Mouse (Mus musculus) limb, embryonic 11.5 days (tissue): Measurements from ENCODE around the gene Tob1. TPM values are rescaled to one million over a fixed set of nuclear protein-coding genes. Genes with fewer than 3 reads are reported as not detected.

Source experiments
- ATAC-seq: fragments of 200-750 bp; cut with Nextera tagmentation; 2 replicates; pipeline ENCODE4 v1.8.0; 2017; ENCODE audit warnings: low read depth; ENCODE audit not compliant: insufficient number of reproducible peaks, low FRiP score, low TSS enrichment
- DNase-seq: peaks from one replicate; pipeline ENCODE4 v3.0.0-alpha.2; 2015; ENCODE audit warnings: low spot score
- H3K27ac ChIP-seq: fragments of 300-500 bp; sonication (generic); replicated peaks from 2 replicates; pipeline ENCODE4 v1.5.1; 2014; ENCODE audit warnings: low read depth, mild to moderate bottlenecking, low read length
- H3K27me3 ChIP-seq: fragments of 300-500 bp; sonication (generic); 2 replicates; pipeline ENCODE4 v1.6.1; 2014; ENCODE audit warnings: mild to moderate bottlenecking, low read length, mixed read lengths; ENCODE audit not compliant: control insufficient read depth, insufficient read depth
- H3K36me3 ChIP-seq: fragments of 300-500 bp; sonication (generic); 2 replicates; pipeline ENCODE4 v1.6.1; 2014; ENCODE audit warnings: mild to moderate bottlenecking, low read length, moderate library complexity, mixed read lengths; ENCODE audit not compliant: control insufficient read depth, insufficient read depth
- H3K4me1 ChIP-seq: fragments of 300-500 bp; sonication (generic); 2 replicates; pipeline ENCODE4 v1.6.1; 2014; ENCODE audit warnings: low read length, mixed read lengths; ENCODE audit not compliant: control insufficient read depth, insufficient read depth
- H3K4me2 ChIP-seq: fragments of 300-500 bp; sonication (generic); 2 replicates; pipeline ENCODE4 v1.6.1; 2014; ENCODE audit warnings: low read depth, mild to moderate bottlenecking, moderate library complexity; ENCODE audit not compliant: severe bottlenecking
- H3K4me3 ChIP-seq: fragments of 300-500 bp; sonication (generic); 2 replicates; pipeline ENCODE4 v1.5.1; 2014; ENCODE audit warnings: low read depth, low read length
- H3K9ac ChIP-seq: fragments of 300-500 bp; sonication (generic); 2 replicates; pipeline ENCODE4 v1.6.1; 2014; ENCODE audit warnings: mild to moderate bottlenecking, low read length
- H3K9me3 ChIP-seq: fragments of 300-500 bp; sonication (generic); 2 replicates; pipeline ENCODE4 v1.6.1; 2016; ENCODE audit warnings: low read length; ENCODE audit not compliant: control insufficient read depth
- WGBS: fragments of 180-500 bp; shearing (Covaris S2); extraction: QIAGEN DNeasy Blood & Tissue Kit; methylation state at CpG from one replicate; pipeline ENCODE4 v1.1.7; 2014; 5-methylcytosine and 5-hydroxymethylcytosine counted together
- polyA plus RNA-seq: library from polyadenylated mRNA; unstranded; fragments of >200 nt; fragmentation: Nextera tagmentation; extraction: Ambion mirVana; gene quantifications from 2 replicates; pipeline ENCODE4 v1.2.1, GENCODE M21; 2014

Tob1 gene
- polyA plus RNA-seq, result 28.9 and 31.8 TPM in 2 replicates

DNA sequence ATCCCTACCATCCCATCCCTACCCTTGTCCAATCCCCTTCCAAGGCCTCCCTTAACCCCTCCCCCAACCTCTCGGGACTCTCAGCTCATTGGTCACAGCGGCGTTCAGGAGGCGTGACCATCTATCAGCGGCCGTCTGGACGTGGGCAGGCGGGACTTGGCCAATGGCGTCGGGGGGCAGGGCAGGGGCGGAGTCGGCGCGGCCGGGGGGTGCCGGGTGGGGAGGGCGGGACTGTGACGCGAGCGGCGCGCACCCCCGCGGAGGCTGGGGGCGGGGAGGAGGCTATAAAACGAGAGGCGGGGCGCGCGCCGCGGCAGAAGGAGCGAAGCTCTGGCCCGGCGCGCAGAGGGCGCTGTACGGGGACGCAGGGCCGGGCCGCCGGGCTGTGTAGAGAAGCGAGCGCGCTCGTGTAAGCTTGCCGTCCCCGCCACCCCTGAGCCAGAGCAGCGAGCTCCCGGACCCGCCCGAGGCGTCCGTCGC lies at the start of gene Tob1:
Gene Tob1 (plus strand): TSS at position 331 of the 480 bp plus-strand sequence.
- Histone ChIP-seq H3K4me2 (peak within 1 kb of the TSS; percentile 97), H3K36me3 (peaks cover 7% of the 10 kb centered on the region), H3K9ac (peak within 1 kb of the TSS; percentile 93), H3K27me3 (0 out of 2 replicates have a peak, but pooled peaks cover under 1% of the 10 kb centered on the region), H3K4me3 (peak within 1 kb of the TSS; percentile 95), H3K9me3 (no peaks in the 10 kb centered on the region), H3K27ac (peak within 1 kb of the TSS; percentile 99), H3K4me1 (peaks cover 12% of the 10 kb centered on the region; the same call in 1 of the 2 replicates)
- WGBS, result 0% methylated on average over 36 of the region's 55 CpGs
- DNase-seq (peak; percentile 99), ATAC-seq (peak; percentile 98)

DNA sequence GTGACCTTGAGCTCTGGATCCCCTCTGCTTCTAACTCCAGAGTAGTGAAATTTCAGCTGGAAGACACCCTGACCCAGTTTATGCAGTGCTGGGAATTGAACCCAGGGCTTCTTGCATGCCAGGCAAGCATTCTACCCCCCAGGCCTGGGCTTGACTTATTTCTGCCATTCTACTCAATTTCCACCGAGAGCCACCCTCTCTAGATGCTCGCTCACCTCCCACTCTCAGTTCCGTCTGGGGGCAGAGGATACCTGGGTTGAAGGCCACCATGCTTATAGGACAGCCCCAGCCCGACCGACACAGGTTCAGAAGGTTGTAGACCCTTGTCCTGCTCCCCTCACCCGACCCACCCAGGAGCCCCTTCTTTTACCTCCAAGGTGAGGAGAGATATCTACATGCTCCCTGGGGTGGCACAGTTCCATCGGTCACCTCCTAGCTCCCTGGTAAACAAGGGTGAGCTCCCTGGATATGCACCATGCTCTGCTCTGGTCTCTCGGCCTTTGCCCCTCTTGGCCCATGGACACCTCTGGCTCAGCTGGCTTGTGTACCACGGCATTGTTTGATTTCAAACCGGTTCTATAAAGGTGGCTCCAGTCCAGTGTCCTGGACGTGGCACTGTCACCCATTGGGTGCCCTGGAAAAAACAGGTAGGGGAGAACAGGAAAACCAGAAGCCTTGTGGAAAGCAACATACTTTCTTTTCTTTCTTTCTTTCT lies 49.2 kb upstream of the Tob1 start:
- Histone ChIP-seq H3K4me2 (no peak overlapping the region), H3K9ac (no peak overlapping the region), H3K27ac (no peak overlapping the region), H3K4me3 (no peak overlapping the region), H3K27me3 (no peaks in the 10 kb centered on the region), H3K36me3 (no peaks in the 10 kb centered on the region), H3K9me3 (no peaks in the 10 kb centered on the region), H3K4me1 (peaks cover 26% of the 10 kb centered on the region)
- no peak for ATAC-seq
- DNase-seq, result no peak
- WGBS, result 86% methylated on average over 11 of the region's 11 CpGs

DNA sequence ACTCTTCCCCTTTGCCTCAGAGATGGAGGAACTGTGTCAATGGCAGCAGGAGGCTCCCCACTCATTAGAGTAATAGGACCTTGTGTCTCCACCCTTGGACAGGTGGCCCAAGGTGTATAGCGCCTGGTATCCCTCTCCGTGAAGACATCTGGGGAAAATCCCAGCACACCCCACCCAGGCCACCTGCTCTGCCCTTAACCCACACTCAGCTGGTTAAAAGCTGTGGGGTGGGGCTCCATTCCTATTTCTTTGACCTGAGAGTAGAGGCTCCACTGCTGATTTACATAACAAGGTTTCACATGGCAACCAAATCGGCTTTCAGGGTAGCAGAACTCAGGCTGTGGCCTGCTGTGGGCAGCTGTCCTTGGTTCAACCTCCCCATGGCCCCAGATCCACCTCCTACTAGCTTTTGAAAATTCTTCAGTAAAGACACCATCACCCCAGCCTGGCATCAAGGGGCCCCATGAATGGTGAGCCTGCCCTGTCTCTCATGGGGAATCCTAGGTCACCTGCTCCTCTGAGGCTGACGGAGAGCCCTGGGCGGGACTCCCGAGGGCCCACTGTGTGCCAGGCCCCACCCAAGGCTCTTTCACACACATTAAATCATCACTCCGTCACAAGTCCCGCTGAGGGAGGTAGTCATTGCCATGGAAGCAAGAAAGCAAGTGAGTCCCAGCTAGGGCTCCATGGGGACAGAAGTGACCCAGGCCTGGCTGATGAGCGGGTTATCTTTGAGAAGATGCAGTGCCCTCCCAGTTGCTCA lies 48.1 kb upstream of the Tob1 start:
- Histone ChIP-seq H3K36me3 (no peaks in the 10 kb centered on the region), H3K9ac (no peak overlapping the region), H3K4me3 (no peak overlapping the region), H3K27ac (no peak overlapping the region), H3K27me3 (no peaks in the 10 kb centered on the region), H3K4me1 (peaks cover 26% of the 10 kb centered on the region), H3K9me3 (no peaks in the 10 kb centered on the region), H3K4me2 (no peak overlapping the region)
- DNase-seq (no peak), ATAC-seq (no peak)
- WGBS, result 74% methylated on average over 9 of the region's 9 CpGs

DNA sequence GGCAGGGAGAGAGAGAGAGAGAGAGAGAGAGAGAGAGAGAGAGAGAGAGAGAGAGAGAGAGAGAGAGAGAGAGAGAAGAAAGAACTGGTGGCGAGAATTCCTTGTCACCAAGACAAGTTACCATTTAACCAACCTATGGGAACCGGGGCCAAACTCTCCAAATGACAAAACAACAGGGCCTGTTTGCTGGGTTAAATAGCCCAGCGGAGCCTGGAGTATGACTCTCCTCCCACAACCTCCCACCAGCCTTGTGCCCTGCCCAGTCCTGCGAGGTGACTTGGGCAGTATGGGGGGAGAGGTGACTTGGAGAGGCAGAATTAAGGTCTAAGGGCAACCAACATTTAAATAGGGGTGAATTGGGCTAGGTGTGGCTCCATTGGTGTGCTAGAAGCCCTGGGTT lies 45.5 kb upstream of the Tob1 start:
- H3K27ac ChIP-seq, result no peak overlapping the region
- H3K9me3 ChIP-seq, result no peaks in the 10 kb centered on the region
- no peak overlapping the region for H3K4me2 ChIP-seq
- H3K9ac ChIP-seq, result no peak overlapping the region
- no peaks in the 10 kb centered on the region for H3K36me3 ChIP-seq
- H3K27me3 ChIP-seq, result no peaks in the 10 kb centered on the region
- H3K4me1 ChIP-seq, result peaks cover 8% of the 10 kb centered on the region
- DNase-seq (no peak), ATAC-seq (no peak)
- WGBS, result 74% methylated on average over 4 of the region's 4 CpGs
- no peak overlapping the region for H3K4me3 ChIP-seq

DNA sequence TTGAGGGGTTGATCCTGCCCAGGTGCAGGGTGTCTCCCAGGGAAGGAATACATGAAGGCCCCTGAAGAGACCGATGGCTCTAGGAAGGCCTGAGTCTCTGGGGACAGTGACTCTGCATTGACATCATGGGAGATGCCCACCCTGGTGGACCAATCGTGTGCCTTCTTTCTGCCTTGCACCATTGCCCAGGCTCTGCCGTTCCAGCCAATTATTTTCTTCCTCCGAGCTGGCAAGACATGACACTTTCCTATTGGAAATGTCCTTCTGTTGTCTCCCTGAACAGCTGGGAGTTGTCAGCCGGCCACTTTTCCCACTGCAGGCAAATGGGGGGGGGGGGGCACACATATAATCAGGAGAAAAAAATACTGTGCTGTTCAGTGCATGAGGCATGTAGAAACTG lies 43.0 kb upstream of the Tob1 start:
- 70% methylated on average over 5 of the region's 5 CpGs for WGBS
- ATAC-seq (no peak), DNase-seq (no peak)
- Histone ChIP-seq H3K4me1 (no peaks in the 10 kb centered on the region), H3K36me3 (no peaks in the 10 kb centered on the region), H3K27me3 (no peaks in the 10 kb centered on the region), H3K9me3 (no peaks in the 10 kb centered on the region), H3K4me3 (no peak overlapping the region), H3K9ac (no peak overlapping the region), H3K27ac (no peak overlapping the region), H3K4me2 (no peak overlapping the region)

DNA sequence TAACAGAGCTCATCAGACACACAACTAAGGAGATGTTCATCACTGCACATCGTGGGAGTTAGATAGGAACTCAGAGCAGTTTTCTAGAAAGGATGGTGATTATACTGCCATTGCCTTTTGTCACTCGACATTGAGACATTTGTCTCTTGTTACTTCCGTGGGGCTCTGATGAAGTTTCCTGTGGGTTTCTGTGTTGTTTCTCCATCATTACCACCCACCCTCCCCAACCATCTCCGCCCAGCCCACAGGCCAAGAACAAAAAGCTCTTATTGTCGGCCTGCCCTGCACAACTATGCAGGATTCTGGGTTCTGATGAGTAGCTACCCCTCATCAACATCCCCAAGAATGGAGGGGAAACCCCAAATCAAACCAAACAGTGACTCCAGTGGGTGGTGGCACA lies 41.7 kb upstream of the Tob1 start:
- DNase-seq, result no peak
- WGBS, result 77% methylated on average over 5 of the region's 5 CpGs

DNA sequence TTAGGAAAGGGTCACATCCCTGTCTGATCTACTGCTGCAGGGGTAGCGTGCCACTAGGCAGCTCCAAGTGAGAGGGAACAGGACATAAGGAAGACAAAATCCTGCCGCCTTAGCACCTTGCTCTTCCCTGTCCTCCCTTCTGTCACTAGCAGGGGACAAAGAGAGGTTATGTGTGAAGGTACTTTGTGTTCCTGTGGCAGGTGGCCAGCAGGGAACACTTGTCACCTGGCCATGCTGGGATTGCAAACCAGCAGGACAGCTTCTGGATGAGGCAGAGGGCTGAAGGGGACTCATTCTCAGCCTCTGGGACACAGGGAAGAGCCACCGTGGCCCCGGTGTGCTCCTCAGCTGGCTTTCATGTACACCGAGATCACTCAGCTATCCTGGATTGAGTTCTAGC lies 39.6 kb upstream of the Tob1 start:
- DNase-seq (no peak), ATAC-seq (no peak)
- Histone ChIP-seq H3K4me3 (no peak overlapping the region), H3K9me3 (no peaks in the 10 kb centered on the region), H3K36me3 (no peaks in the 10 kb centered on the region), H3K9ac (0 out of 2 replicates have a peak overlapping the region, but pooled peaks have one; percentile 5), H3K4me2 (no peak overlapping the region), H3K4me1 (no peaks in the 10 kb centered on the region), H3K27ac (no peak overlapping the region), H3K27me3 (no peaks in the 10 kb centered on the region)
- WGBS, result 81% methylated on average over 5 of the region's 5 CpGs

More for the DNA sequence above, 41.7 kb upstream of the Tob1 start:
- no peak for ATAC-seq
- no peak overlapping the region for H3K4me2 ChIP-seq
- no peak overlapping the region for H3K4me3 ChIP-seq
- H3K9me3 ChIP-seq, result no peaks in the 10 kb centered on the region
- no peak overlapping the region for H3K9ac ChIP-seq
- no peaks in the 10 kb centered on the region for H3K27me3 ChIP-seq
- H3K36me3 ChIP-seq, result no peaks in the 10 kb centered on the region
- H3K27ac ChIP-seq, result no peak overlapping the region
- no peaks in the 10 kb centered on the region for H3K4me1 ChIP-seq

DNA sequence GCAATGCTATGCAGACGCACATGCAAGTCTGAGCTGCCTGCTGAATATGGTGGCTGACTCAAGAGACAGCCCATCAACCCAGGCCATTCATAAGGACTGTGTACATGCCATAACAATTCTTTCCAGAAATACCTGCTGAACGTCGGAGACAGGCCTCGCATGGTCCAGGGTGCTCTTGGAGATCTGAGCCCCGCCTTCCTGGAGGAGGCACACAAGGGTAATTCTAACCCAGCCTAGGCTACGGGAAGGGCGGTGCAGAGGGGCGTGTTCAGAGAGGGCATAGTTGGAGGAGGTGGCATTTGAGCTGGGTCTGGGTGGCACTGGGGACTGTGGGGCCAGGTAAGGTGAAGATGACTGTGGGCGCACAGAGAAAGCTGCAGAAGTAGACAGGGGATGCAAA lies 39.1 kb upstream of the Tob1 start:
- H3K9ac ChIP-seq, result no peak overlapping the region
- no peaks in the 10 kb centered on the region for H3K36me3 ChIP-seq
- no peak overlapping the region for H3K4me2 ChIP-seq
- no peak overlapping the region for H3K27ac ChIP-seq
- WGBS, result 79% methylated on average over 9 of the region's 9 CpGs
- no peak overlapping the region for H3K4me3 ChIP-seq
- DNase-seq (no peak), ATAC-seq (no peak)
- no peaks in the 10 kb centered on the region for H3K4me1 ChIP-seq
- H3K9me3 ChIP-seq, result no peaks in the 10 kb centered on the region
- H3K27me3 ChIP-seq, result no peaks in the 10 kb centered on the region
